Mouse (Mus musculus): ENCODE data around the gene Trim33. TPM values are rescaled to one million over a fixed set of nuclear protein-coding genes. Genes with fewer than 3 reads are reported as not detected.

Trim33 gene
- polyA plus RNA-seq, 2 experiments from 2014 or later, result 58.5 to 71.2 TPM

DNA sequence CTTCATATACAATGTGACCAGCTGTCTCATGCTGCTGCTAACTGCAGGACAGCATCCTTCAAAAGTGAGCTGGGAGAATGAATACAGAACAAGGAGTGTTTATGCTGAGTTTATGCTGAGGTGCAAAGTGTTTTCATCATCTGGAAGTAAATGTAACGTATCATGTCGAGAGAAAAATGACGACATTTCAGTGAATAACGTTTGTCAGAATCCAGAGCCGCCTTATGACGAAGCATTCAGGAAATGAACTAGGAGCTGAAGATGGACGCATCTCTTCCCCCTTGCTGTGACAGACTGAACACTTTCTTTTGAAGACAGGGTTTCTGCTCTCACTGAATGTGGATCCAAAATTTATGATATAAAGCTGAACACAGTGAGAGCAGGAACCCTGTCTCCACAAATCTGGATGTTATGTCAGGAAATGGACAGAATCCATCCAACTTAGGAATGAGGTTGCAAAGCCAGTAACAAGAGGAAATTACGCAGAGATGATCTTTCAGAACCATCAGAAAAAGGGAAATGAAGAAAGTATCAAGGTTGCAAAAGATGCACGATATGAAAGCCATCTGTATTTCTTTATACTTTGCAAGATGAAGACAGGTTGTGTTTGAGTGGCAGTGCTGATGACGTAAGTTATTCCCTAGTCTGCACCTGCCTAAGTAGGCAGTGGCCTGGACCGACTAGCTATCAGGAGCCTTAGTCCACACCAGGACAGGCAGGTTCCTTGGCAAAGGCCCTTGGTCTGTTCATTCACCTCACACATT lies 85.3 kb downstream of the Trim33 start:
- no peak for ATAC-seq

DNA sequence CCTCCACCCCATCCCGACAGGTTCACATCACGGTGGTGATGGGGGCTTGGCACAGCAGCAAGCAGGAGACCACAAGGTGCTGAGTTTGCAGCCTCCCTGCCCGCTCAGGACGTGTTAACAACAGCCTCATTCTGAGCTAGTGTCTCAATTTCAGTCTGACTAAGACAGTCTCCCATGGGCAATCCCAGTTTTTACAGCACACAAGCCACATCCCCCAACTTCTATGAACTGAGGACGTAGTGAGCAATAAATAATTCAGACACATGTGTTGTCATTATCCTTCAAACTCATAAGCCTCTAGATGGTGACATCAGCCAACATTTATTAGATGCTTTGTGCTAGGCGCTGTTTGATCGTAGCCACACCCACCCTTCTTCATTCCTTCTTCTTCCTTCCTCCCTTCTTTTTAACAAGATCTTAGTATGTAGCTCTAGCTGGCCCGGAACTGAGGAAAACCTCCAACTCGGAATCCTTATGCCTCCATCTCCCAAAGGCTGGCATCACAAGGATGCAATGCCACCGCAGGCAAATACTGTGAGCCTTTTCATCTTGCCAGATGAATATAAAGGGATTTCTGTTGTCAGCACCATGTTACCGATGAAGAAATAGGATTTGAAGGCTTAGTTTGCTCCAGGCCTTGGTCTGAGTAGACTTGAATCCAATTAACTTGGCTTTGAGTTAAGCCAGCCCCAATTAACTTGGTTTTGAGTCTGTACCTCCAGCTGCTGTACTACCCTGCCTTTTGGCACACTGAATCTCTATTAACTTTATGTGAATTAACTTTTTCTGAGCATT lies 88.3 kb downstream of the Trim33 start:
- ATAC-seq, result no peak

DNA sequence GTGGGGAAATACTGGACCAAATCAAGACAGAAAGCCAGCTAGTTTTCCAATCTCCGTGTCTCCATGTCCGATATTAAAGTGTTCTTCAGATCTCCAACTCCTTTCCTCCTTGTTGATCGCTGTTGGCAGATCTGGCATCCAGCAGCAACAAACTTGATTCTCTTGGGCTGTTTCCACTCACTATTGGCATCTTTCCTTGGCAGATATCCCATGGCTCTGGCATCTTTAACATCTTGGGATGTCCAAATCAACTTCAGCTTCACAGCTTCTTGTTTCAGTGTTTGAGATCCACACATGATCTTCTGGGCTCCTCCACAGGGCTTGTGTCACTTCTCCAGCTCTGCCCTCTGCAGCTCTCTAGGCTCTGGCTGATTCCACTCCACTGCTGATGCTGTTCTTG lies 89.6 kb downstream of the Trim33 start:
- ATAC-seq, result no peak

DNA sequence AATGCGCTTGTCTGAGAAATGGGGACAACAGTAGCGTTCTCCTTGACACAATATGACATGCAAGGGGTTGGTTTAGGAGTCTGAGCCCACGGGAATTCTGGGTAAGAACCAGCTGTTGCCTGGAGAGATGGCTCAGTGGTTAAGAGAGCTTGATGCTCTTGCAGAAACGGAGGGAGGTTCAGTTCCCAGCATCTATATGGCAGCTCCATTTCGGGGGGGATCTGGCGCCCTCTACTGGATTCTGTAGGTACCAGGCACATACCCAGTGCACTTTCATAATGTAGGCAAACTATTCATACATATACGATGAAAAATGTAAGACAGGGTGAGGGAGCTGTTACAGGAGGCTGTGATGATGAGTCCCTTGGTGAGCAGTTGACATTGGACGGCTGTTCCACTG lies 94.9 kb downstream of the Trim33 start:
- peak; percentile 64 for ATAC-seq

DNA sequence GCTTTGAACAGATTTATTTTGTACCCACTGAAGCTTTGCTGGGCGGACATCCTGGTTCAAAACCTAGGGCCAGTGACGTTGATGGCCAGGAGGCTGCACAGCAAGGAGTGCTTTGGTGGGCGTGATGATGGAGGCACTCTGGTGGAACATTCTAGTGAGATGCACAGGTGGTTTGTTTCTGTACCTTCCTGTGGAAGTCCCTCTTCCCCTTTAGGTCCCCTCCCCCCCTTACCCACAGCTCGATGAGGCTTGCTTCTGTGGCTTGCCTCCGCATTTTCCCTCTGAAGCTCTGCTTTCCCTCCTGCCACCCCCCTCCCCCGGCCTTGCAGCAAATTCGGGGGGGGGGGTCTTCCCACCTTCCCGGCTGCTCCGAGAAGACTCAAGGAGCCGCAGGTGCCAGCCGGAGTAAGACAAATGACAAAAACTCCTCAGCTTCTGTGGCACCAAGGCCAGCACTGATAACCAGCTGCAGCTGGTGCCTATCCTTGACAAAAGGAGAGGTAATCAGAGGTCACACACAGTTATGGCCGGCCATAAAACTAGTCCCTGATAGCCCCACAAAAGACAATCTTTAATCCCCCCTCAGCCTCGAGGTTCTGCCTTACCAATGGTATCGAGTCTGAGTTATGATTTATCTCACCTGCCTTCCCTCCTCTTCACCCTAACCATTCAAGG lies 96.2 kb downstream of the Trim33 start:
- ATAC-seq, result peak; percentile 17

DNA sequence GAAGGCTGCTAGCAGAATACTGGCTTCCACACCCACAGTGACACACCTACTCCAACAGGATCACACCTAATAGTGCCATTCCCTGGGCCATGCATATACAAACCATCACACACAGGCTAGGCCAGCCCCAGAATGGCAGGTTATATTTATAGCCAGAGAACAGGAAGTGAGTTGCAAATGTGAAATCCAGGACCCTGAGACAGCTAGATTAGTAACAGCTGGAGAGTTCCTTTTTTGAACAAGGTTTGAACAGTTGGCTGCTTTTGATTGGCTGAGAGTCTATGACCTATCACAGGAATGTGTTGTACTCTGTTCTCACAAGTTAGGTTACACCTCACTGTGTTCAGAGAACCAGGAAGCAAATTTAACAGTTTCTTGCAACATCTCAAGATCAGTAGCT lies 98.9 kb downstream of the Trim33 start:
- peak; percentile 87 for ATAC-seq

DNA sequence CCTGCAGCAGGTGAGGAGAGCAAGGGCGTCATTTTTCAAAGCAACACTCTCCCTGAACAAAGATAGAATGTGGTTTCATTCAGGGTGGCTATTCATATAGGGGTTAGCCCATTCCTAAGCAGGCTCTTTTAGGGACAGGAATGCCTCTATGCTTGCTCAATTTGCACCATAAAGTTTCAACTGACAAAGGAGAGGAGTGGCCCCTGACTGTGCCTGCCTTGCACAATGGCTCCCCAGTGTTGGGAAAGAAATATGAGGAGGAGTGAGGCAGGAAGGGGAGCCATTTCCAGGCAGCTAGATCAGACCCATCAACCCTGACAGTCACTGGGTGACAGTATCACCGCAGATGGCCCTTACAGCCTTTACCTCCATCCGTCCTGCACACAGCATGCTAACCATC lies 100.3 kb downstream of the Trim33 start:
- no peak for ATAC-seq

DNA sequence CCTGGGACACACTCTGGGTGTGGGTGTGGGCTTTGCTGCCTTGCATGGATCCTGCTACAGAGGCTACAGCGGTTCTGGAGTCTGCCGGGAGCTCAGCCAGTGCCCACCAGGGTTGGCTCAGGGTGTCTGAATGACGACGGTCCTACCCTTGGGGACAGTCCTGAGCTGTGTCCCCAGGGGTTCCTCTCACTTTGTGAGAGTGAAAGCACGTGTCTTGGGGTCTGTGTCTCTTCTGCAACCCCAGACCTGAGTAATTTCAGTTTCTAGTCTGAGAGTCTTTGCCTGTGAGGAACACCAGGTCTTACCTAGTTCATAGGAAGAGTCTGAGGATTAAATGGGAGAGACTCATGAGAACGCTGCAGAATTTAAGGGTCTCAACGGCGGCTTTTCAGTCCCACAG lies 101.7 kb downstream of the Trim33 start:
- no peak for ATAC-seq

DNA sequence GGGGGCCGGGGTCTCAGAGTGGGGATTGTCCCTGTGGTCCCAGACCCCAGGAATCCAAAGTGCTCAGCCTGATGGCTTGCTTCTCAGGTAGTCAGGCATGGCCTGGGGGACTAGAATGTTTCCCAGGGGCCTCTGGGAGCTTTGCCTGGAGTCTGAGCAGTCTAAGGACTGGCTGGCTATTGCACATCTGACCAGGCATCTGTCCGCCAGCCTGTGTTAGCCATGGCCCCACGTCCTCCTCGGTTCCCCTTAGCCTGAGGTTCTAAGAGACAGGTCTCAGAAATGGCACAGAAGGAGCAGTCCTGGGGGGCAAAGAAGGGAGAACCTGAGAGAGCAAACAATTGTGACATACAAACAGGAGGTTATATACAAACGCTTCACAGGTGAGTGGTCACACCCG lies 102.3 kb downstream of the Trim33 start:
- ATAC-seq, result no peak

DNA sequence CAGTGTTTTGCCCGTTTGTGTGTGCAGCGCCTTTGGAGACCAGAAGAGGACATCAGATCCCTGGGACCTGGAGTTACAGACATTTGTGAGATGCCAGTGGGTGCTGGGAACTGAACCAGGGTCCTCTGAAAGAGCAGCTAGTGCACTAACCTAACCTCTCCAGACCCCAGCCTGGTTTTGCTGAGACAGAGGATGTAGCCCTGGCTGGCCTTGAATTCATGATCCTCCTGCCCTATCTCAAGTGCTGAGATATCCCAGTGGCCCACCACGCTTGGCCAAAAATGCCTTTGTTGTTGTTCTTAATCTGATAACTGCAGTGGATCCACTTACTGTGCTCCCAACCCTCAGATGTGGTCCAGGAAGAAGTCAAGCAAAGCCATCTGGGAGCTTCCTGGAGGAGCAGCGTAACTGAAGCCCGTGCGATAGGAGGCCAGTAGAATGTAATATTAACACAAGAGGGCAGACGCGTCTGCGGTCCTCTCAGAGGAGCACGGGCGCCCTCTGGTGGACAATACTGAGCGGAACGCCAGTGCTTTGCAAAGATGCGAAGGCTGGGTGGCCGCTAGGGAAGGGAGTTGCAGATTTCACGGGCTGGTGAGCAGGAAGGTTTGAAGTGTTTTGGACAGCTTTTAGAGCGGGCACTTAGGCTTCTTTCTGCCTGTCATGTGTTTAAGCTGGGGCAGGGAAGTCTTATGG lies 103.9 kb downstream of the Trim33 start:
- peak; percentile 35 for ATAC-seq

DNA sequence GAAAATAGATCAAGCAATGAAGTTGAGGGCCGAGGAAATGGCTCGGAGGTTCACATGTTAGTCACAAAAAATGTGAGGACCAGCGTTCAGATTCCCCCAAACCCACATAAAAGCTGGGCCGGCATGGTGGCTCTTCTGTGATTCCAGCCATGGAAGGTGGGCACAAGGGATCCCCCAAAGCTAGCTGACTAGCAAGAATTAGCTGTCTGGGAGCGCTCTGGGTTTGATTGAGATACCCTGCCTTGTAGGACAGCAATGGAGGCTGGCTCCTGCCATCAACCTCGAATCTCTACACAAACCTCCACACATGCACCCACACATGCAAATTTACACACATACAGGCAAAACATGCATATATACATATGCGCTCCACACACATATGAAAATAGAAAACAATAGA lies 105.4 kb downstream of the Trim33 start:
- peak; percentile 0 for ATAC-seq

DNA sequence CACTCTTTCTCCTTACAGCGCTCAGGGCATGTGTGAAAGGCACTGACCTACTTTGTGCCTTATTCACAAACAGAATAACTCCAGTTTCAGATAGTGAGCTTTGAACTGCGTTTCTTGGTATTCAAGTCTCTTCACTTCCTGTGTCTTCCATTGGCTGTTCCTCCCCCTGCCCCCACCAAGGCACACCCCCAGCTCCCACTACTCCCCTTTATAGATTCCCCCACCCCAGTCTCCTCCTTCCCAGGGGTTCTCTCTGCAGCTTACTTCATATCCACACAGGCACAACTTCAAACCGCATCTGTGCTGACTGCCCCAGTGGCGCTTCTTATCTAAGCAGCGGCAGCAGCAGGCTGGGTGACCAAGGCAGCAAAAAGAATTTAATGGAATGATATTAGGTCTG lies 105.9 kb downstream of the Trim33 start:
- peak; percentile 17 for ATAC-seq

DNA sequence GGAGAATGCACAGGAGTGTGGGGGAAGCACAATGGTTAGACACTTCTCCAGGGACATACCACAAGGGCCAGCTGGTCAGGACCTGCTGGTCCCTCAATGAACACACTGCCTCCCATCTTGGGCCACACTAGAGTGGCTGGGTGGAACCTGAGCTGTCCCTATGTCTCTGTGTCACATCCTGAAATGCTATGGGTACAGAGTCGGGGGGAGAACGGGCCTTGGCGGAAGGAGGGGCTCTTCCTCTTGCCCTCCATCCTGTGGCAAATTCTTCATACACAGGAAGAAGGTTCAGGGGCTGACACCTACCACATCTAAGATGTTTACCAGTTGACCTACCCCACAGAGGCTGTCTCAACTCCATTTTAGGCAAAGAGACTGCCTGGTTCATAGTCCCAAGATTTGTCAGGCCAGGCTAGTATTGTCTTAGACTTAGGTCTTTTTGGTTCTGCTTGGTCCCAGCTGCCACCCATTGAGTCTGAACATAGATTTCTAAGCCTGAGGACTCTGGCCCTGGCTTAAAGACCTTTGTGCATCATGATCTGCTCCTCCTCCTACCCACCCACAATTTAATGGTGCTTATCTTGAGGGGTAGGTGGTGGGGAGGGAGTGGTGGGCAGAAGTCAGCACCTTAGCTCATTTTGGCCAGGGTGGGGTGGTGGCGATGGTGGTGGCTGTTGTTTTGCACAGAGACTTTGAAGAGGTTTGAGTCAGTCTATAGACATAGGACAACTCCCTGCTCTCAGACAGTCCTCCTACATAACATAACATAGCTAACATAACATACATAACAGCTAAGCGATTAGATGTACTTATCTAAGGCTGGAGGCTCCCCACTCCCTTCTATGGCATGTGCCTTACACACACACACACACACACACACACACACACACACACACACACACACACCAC lies 106.5 kb downstream of the Trim33 start:
- ATAC-seq, result peak; percentile 68

DNA sequence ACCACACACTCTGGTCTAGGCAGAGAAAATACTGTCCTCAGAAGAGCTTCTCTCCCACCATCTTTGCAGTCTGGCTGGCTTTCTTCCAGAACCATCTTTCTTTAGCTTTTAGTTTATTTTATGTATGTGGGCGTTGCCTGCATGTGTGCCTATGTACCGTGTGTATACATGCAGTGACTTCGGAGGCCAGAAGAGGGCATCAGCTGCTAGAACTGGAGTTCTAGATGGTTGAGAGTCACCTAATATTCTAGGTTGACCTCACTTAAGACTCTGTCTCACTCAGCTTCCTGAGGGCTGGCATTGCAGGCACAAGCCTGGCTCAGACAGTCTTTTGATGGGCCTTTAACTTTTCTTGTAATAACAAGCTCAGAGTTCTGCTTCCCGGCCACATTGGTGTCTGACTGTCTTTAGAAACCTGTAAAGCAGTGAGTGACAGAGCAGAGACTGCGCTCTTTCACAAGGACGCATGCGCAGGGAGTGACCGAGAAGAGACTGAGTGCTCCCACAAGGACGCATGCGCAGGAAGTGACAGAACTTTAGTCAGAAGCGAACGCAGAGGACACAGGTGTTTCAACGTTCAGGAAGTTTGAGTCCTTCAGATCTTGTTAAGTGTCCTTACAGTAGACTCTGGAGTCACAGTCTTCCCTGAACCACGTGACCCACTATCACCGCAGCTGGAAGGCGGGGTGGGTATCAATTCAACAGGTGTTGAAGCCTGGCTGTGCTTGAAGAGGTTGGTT lies 107.4 kb downstream of the Trim33 start:
- peak; percentile 70 for ATAC-seq

DNA sequence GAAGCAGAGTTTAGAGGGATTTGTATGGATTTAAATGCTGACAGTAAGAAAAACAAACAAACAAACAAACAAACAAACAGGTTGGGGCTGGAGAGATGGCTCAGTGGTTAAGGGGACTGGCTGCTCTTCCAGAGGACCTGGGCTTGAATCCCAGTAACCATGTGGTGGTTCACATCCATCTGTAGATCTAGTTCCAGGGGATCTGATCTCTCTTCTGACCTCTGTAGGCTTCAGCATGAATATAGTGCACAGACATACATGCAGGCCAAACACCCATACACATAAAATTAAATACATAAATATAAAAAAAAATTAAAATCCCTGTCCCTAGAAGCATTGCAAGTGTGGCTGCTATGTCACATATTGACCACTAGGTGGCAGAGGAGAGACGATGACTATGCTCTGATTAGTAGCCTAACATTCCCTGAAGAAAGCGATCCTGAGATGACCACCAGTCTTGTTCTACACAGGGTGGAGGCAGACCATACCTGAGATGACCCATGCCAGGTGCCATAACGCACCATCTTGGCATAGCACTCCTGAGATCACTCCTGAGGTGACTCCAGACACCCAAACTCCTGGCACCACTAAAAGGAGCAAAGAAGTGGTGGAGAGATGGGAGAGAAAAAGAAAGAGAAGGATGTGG lies 113.6 kb downstream of the Trim33 start:
- ATAC-seq, result peak; percentile 44

DNA sequence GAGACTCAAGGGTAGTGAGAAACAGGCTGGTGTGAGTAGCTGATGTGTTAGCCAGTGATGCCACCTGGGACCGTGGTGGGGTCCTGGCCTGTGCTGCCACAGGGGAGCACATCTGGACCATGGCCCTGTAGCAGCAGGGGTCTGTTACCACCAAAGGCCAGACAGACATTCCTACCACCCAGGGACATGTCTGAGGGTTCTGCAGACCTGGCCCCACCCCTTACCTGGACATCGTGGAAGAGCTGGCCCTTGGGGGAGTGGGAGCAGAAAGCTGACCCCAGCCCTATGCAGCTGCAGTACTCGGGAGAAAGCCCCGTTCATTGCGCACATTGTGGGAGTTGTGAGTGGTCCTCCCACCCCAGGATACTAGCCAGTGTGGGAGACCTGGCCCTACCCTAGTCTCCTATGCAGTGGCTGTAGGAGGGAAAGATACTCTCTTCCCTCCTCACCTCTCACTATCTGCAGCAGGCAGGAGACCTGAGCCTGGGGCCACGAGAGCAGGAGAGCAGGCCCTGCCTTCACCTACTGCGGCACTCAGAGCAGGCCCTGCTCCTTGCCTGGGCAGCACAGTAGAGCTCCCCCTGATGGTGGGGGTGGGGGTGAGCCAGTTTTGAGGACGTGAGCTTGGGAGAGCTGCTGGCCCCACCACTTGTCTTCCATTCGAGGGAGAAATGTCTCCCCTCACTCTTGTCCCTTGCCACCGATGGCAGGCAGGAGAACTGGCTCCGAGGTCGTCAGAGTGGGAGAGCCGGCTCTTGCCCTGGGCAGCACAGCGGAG lies 114.4 kb downstream of the Trim33 start:
- ATAC-seq, result no peak

DNA sequence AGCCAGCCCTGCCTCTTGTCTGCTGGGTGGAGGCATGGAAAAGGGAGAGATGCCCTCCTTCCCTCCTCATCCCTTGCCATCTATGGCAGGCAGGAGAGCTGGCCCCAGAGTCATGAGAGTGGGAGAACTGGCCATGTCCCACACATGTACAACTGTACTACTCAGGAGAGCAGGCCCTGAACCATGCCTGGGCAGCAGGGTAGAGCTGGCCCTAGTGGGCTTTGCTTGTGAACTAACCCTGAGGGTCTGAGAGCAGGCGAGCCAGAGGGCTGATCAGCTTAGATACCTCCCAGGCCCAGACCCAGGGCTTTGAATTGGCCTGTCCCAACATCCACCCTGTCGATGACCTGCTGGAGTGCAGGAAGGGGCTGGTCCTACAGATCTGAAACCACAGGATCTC lies 115.0 kb downstream of the Trim33 start:
- no peak for ATAC-seq

DNA sequence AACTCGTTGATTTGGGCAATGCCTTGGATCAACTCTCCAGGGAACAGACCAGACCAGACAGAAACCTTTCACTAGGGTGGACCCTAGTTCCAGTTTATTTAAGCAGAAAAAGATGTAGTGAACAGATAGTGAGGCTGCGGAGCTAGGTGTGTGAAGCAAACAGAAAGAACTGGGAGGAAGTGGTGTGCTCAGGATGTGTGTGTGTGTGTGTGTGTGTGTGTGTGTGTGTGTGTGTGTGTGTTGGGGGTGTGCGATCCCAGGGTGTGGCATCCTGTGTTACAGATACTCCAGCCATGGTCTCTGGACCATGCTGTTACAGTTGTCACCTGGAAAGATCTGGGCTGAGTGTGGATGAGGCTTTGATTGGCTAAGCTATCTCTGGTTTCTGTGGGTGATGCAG lies 118.4 kb downstream of the Trim33 start:
- peak; percentile 80 for ATAC-seq

DNA sequence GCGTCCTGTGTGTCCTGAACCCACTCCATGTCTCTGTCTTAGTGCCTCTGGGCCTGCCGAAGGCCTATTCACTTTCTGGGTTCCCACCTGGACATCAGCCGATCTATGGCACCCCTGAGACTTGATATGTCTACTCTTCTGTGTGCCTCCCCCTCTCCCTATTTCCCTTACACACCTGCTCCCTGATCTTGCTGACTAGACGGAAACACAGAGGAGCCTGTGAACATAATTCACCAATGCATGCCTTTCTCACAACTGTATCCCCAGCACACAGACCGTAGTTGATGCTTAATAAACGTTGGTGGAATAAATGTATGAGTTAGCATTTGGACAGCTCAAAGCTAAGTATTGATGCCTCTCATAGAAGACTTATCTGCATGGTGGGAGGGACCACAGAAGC lies 121.7 kb downstream of the Trim33 start:
- ATAC-seq, result no peak
